Mouse (Mus musculus) kidney, embryonic 16.5 days (tissue): ENCODE measurements at regions not wholly inside any gene's neighbourhood (a gene's known extent, or its start where the extent isn't known, plus 50 kb on each side); places are given as distances from the start of the nearest gene placed in this dataset.

ENCODE experiments used
- ATAC-seq: fragments of 200-750 bp; cut with Nextera tagmentation; 2 replicates; pipeline ENCODE4 v1.8.0; 2017; ENCODE audit warnings: moderate TSS enrichment; ENCODE audit not compliant: low FRiP score, low TSS enrichment
- H3K27ac ChIP-seq: fragments of 300-500 bp; sonication (generic); 2 replicates; pipeline ENCODE4 v1.5.1; 2014; ENCODE audit warnings: low read length
- H3K27me3 ChIP-seq: fragments of 300-500 bp; sonication (generic); 2 replicates; pipeline ENCODE4 v1.6.1; 2014; ENCODE audit warnings: low read length, control low read depth, mixed read lengths; ENCODE audit not compliant: insufficient read depth
- H3K36me3 ChIP-seq: fragments of 300-500 bp; sonication (generic); 2 replicates; pipeline ENCODE4 v1.6.1; 2014; ENCODE audit warnings: low read length, control low read depth, mixed read lengths; ENCODE audit not compliant: insufficient read depth
- H3K4me1 ChIP-seq: fragments of 300-500 bp; sonication (generic); 2 replicates; pipeline ENCODE4 v1.6.1; 2014; ENCODE audit warnings: low read length, control low read depth, mixed read lengths; ENCODE audit not compliant: insufficient read depth
- H3K4me2 ChIP-seq: fragments of 300-500 bp; sonication (generic); replicated peaks from 2 replicates; pipeline ENCODE4 v1.6.1; 2014; ENCODE audit warnings: low read depth, low read length
- H3K4me3 ChIP-seq: fragments of 300-500 bp; sonication (generic); 2 replicates; pipeline ENCODE4 v1.5.1; 2014; ENCODE audit warnings: mild to moderate bottlenecking, low read length
- H3K9ac ChIP-seq: fragments of 300-500 bp; sonication (generic); replicated peaks from 2 replicates; pipeline ENCODE4 v1.6.1; 2014; ENCODE audit warnings: low read length
- H3K9me3 ChIP-seq: fragments of 300-500 bp; sonication (generic); 2 replicates; pipeline ENCODE4 v1.6.1; 2016; ENCODE audit warnings: low read length, control low read depth
- WGBS: fragments of 180-500 bp; shearing (Covaris S2); extraction: QIAGEN DNeasy Blood & Tissue Kit; methylation state at CpG from one replicate; pipeline ENCODE4 v1.1.7; 2014; 5-methylcytosine and 5-hydroxymethylcytosine counted together

DNA sequence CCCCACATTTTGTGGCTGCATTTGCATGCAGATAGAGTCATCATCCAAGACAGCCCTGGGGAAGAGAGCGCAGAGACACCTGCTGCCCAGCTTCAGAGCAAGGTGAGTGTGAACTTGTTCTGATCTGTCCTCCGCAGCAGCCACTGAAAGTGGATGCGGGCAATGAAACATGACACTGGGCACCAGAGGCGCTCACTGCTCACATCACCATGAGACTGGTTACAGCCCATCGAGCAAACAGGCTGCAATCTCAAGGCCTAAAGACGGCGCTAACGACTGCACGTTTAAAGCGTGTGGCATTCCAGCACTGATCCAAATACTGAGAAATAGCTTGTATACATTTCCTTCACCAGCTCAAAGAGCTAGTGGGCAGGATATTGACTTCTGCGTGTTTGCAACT, 65.8 kb downstream of the Barhl2 start:
- no peaks in the 10 kb centered on the region for H3K9me3 ChIP-seq
- H3K4me1 ChIP-seq = no peaks in the 10 kb centered on the region
- no peaks in the 10 kb centered on the region for H3K27me3 ChIP-seq
- no peak overlapping the region for H3K4me3 ChIP-seq
- H3K4me2 ChIP-seq = no peak overlapping the region
- no peak for ATAC-seq
- no peak overlapping the region for H3K27ac ChIP-seq
- no peaks in the 10 kb centered on the region for H3K36me3 ChIP-seq
- H3K9ac ChIP-seq = no peak overlapping the region
- 35% methylated on average over 11 of the region's 11 CpGs for WGBS

DNA sequence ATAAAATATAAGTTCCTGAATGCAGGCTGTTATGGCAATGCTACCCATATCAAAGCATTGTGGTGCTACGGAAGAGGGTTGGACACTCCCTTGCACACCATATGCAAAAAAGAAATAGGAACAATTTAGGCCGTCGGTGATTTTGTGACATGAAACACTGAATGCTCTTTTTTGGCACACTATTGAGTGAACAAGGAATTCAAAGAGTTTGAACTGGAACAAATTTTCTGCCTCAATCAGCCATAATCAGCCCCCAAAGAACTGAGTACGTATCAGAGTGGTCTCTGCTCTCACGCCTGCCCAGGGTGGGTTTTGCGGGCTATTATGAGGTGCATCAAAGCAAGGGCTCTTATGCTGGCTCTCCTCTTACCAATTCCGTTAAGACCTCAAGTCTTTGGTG, 71.3 kb downstream of the Barhl2 start:
- Histone ChIP-seq H3K27me3 (no peaks in the 10 kb centered on the region), H3K27ac (no peak overlapping the region), H3K9me3 (no peaks in the 10 kb centered on the region), H3K9ac (no peak overlapping the region), H3K4me1 (no peaks in the 10 kb centered on the region; the same call in 1 of the 2 replicates), H3K36me3 (no peaks in the 10 kb centered on the region), H3K4me2 (no peak overlapping the region), H3K4me3 (no peak overlapping the region)
- 89% methylated on average over 7 of the region's 7 CpGs for WGBS
- ATAC-seq = no peak

GRCm38 (mm10) chr5:106385838-106386237, 72.1 kb downstream of the Barhl2 start:
- WGBS = 80% methylated on average over 8 of the region's 8 CpGs
- no peak for ATAC-seq
- H3K4me2 ChIP-seq = no peak overlapping the region

GRCm38 (mm10) chr5:106385219-106385618, 72.7 kb downstream of the Barhl2 start:
- WGBS = 69% methylated on average over 6 of the region's 6 CpGs
- no peak for ATAC-seq
- Histone ChIP-seq H3K27ac (no peak overlapping the region), H3K9ac (no peak overlapping the region), H3K4me2 (no peak overlapping the region), H3K4me3 (no peak overlapping the region), H3K36me3 (no peaks in the 10 kb centered on the region), H3K4me1 (no peaks in the 10 kb centered on the region; the same call in 1 of the 2 replicates), H3K9me3 (no peaks in the 10 kb centered on the region), H3K27me3 (no peaks in the 10 kb centered on the region)

More at GRCm38 (mm10) chr5:106385838-106386237, 72.1 kb downstream of the Barhl2 start:
- Histone ChIP-seq H3K4me3 (no peak overlapping the region), H3K9me3 (no peaks in the 10 kb centered on the region), H3K36me3 (no peaks in the 10 kb centered on the region), H3K9ac (no peak overlapping the region), H3K27ac (no peak overlapping the region), H3K4me1 (no peaks in the 10 kb centered on the region; the same call in 1 of the 2 replicates), H3K27me3 (no peaks in the 10 kb centered on the region)

DNA sequence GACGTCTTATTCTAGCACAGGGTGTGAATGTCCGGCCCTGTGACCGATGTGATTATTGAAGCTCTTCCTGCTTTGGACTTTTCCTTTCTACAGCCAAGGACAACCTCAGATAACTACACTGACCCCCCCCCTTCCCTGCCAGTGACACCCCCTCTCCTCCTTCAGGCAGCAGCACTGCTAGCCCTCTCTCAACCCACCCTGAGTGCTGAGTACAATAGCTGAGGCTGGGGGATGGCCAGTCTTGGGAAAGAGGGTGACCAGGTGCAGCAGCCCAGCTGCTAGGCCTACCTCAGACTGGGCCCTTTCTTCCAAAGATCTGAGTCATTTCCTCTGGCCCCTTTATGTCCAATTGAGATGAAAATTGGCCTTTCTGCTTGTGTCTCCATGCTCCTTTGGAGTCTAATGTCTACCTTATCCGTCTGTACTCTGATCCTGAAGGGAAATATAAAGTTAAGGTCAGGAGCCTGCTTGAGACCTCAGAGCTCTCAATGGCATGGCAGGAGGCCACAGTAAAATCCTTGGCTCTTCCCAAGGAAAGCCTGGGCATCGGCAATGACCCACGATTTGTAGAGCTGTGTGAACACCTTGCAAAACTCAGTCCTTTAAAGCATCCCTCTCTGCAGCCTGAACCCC, 73.7 kb downstream of the Barhl2 start:
- H3K4me1 ChIP-seq = no peaks in the 10 kb centered on the region; the same call in 1 of the 2 replicates
- no peak overlapping the region for H3K4me3 ChIP-seq
- no peaks in the 10 kb centered on the region for H3K27me3 ChIP-seq
- no peak overlapping the region for H3K27ac ChIP-seq
- H3K36me3 ChIP-seq = no peaks in the 10 kb centered on the region
- H3K9ac ChIP-seq = no peak overlapping the region
- H3K9me3 ChIP-seq = no peaks in the 10 kb centered on the region
- WGBS = 57% methylated on average over 6 of the region's 6 CpGs
- ATAC-seq = peak; percentile 57; the same call in 1 of the 2 replicates
- H3K4me2 ChIP-seq = no peak overlapping the region

- Histone ChIP-seq H3K36me3 (no peaks in the 10 kb centered on the region), H3K9me3 (no peaks in the 10 kb centered on the region), H3K4me2 (no peak overlapping the region), H3K27ac (no peak overlapping the region), H3K4me3 (no peak overlapping the region), H3K9ac (no peak overlapping the region), H3K27me3 (no peaks in the 10 kb centered on the region), H3K4me1 (no peaks in the 10 kb centered on the region; the same call in 1 of the 2 replicates)
- 94% methylated on average over 3 of the region's 3 CpGs for WGBS
- no peak for ATAC-seq
Observed at GRCm38 (mm10) chr5:106381919-106382318, 76.0 kb downstream of the Barhl2 start.

- Histone ChIP-seq H3K4me1 (no peaks in the 10 kb centered on the region; the same call in 1 of the 2 replicates), H3K4me2 (no peak overlapping the region), H3K9me3 (no peaks in the 10 kb centered on the region), H3K27me3 (no peaks in the 10 kb centered on the region), H3K4me3 (no peak overlapping the region), H3K36me3 (no peaks in the 10 kb centered on the region), H3K27ac (no peak overlapping the region), H3K9ac (no peak overlapping the region)
- ATAC-seq = no peak
- 15% methylated on average over 9 of the region's 9 CpGs for WGBS
Observed at GRCm38 (mm10) chr5:106380631-106381285, 77.2 kb downstream of the Barhl2 start.

DNA sequence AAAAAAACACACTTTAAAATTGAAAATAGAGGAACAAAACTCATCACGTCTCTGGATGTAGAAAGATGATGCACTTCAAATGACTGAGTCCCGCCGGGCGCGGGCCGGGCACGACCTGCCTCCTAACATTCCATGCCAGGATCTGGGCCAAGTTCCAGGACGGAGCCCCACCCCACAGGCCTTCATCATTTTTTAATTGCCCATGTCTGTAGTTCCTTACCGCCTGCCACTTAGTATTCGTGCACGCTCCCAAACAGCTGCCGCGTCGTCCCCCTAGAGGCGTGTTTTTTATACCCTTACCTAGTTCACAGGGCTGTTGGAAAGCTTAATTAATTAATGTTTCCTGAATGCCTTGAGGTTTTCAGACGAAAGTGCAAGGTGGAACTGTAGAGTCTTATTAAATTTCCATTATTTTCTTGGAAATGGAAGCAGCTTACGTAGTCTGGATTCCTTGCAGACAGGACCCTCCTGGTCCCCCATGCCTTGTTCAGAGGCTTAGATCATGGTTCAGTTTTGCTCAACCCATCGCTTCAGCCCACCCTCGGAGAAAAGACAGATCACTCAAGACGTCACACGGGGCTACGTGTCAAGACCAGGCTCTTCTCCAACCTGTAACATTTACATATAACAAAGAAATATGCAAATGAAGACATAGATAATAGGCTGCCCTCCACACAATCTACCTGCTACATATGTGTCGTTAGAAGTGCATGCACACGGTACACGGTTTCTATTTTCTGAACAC, 81.0 kb downstream of the Barhl2 start:
- ATAC-seq = no peak

GRCm38 (mm10) chr5:106367831-106368230, 90.1 kb downstream of the Barhl2 start:
- no peaks in the 10 kb centered on the region for H3K27me3 ChIP-seq
- no peak overlapping the region for H3K4me2 ChIP-seq
- H3K4me1 ChIP-seq = no peaks in the 10 kb centered on the region
- H3K27ac ChIP-seq = no peak overlapping the region
- 31% methylated on average over 9 of the region's 9 CpGs for WGBS
- no peak for ATAC-seq
- H3K9me3 ChIP-seq = no peaks in the 10 kb centered on the region
- H3K4me3 ChIP-seq = no peak overlapping the region
- no peak overlapping the region for H3K9ac ChIP-seq
- H3K36me3 ChIP-seq = no peaks in the 10 kb centered on the region

More for the DNA sequence above, 81.0 kb downstream of the Barhl2 start:
- Histone ChIP-seq H3K9ac (no peak overlapping the region), H3K4me1 (no peaks in the 10 kb centered on the region), H3K27ac (no peak overlapping the region), H3K36me3 (no peaks in the 10 kb centered on the region), H3K9me3 (no peaks in the 10 kb centered on the region), H3K4me2 (no peak overlapping the region), H3K27me3 (no peaks in the 10 kb centered on the region), H3K4me3 (no peak overlapping the region)
- WGBS = 79% methylated on average over 25 of the region's 25 CpGs

DNA sequence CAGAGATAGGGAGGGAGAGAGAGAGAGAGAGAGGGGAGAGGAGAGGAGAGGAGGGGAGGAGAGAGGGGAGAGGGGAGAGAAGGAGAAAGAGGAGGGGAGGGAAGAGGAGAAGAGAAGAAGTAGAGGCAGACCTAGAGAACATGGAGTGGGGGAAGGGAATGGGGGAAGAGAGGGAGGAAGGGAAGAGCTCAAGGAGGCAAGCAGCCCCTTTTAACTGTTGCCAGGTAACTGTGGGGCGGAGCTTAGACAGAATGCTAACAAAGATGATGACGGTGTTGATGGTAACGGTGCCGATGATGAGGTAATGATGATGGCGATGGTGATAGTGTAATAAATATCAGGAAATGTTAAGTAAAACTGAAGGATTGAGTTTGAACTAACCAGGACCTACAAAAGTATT, 90.7 kb downstream of the Barhl2 start:
- Histone ChIP-seq H3K4me1 (no peaks in the 10 kb centered on the region), H3K4me3 (no peak overlapping the region), H3K27me3 (no peaks in the 10 kb centered on the region), H3K9me3 (no peaks in the 10 kb centered on the region), H3K27ac (no peak overlapping the region), H3K36me3 (no peaks in the 10 kb centered on the region), H3K9ac (no peak overlapping the region), H3K4me2 (no peak overlapping the region)
- 62% methylated on average over 5 of the region's 5 CpGs for WGBS
- ATAC-seq = no peak
